In the genomic region with DNA sequence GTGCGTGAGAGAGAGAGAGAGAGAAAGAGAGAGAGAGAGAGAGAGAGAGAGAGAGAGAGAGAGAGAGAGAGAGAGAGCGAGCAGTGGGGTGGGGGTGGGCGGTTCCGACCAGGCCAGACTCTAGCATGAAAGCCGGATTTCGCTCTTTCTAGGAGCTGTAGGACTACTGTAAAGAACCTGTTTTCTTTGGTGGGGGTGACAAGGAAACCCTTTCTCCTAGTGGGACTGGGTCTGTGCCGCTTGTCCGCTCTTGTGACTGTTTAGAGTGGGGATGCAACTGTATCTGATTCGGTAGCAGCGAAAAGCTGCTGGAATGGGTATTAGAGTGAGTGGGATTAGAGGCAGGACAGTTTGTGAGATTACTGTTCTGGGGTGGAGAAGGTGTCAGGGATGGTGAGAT, we compare ENCODE assay signal across 8 mouse cellular contexts. TPM values are rescaled to one million over a fixed set of nuclear protein-coding genes. Genes with fewer than 3 reads are reported as not detected.
DNase-seq lines count a peak whose midpoint lies in the region; ATAC-seq and TF ChIP-seq lines count a peak whose summit lies in the region.

No protein-coding gene starts in this region.

- H3K4me2 ChIP-seq in hindbrain, embryonic 12.5 days (replicated peaks) = peak overlapping the region; percentile 92

- H3K27me3 ChIP-seq in ES-Bruce4 (ENCODE audit: control insufficient read depth, insufficient read depth, low read length, poor library complexity, severe bottlenecking) = no peaks in the 10 kb centered on the region
- peaks cover 4% of the 10 kb centered on the region; the same call in 1 of the 2 replicates for H3K27me3 ChIP-seq in hindbrain, embryonic 12.5 days
- H3K27me3 ChIP-seq in midbrain, embryonic 10.5 days (ENCODE audit: low read depth, poor library complexity, severe bottlenecking) = peaks cover 41% of the 10 kb centered on the region

- no peaks in the 10 kb centered on the region for H3K4me1 ChIP-seq in ES-Bruce4 (ENCODE audit: control insufficient read depth, insufficient read depth, low read length)
- peaks cover 20% of the 10 kb centered on the region for H3K4me1 ChIP-seq in hindbrain, embryonic 12.5 days
- peaks cover 59% of the 10 kb centered on the region for H3K4me1 ChIP-seq in midbrain, embryonic 10.5 days

- no peak for TF ChIP-seq POLR2A in ES-Bruce4 (IDR thresholded peaks at IDR 0.05; ENCODE audit: insufficient read depth, low read length)

- DNase-seq in heart, adult 11 months = peak; percentile 67
- no peak for DNase-seq in heart, adult 8-10 months (ENCODE audit: low spot score)
- DNase-seq in midbrain, embryonic 10.5 days (ENCODE audit: low spot score) = no peak
- DNase-seq in cerebellum, adult 11 months = no peak
- DNase-seq in Muller cell, postnatal 12 days (ENCODE audit: inconsistent ontology term) = no peak

- TF ChIP-seq CTCF in ES-Bruce4 (IDR thresholded peaks at IDR 0.05; ENCODE audit: low read depth, low read length) = no peak

- peaks cover 6% of the 10 kb centered on the region for H3K9me3 ChIP-seq in ES-Bruce4 (replicated peaks; ENCODE audit: control insufficient read depth, insufficient read depth, low read length, poor library complexity, severe bottlenecking)
- no peaks in the 10 kb centered on the region for H3K9me3 ChIP-seq in hindbrain, embryonic 12.5 days (replicated peaks)
- H3K9me3 ChIP-seq in midbrain, embryonic 10.5 days (replicated peaks) = no peaks in the 10 kb centered on the region

- H3K36me3 ChIP-seq in ES-Bruce4 (ENCODE audit: control insufficient read depth, insufficient read depth, low read length, poor library complexity, severe bottlenecking) = no peaks in the 10 kb centered on the region
- H3K36me3 ChIP-seq in hindbrain, embryonic 12.5 days = no peaks in the 10 kb centered on the region
- H3K36me3 ChIP-seq in midbrain, embryonic 10.5 days = no peaks in the 10 kb centered on the region

- ATAC-seq in hindbrain, embryonic 12.5 days (ENCODE audit: low FRiP score) = no peak
- ATAC-seq in megakaryocyte, adult 5-6 weeks (ENCODE audit: poor library complexity, severe bottlenecking) = no peak

- H3K4me3 ChIP-seq in ES-Bruce4 (ENCODE audit: low read depth, low read length) = peak overlapping the region; percentile 78
- peak overlapping the region; percentile 73 for H3K4me3 ChIP-seq in hindbrain, embryonic 12.5 days
- H3K4me3 ChIP-seq in midbrain, embryonic 10.5 days = peak overlapping the region; percentile 87

- no peak for TF ChIP-seq EP300 in ES-Bruce4 (IDR thresholded peaks at IDR 0.05; ENCODE audit: insufficient read depth, low read depth, low read length)

- peak overlapping the region; percentile 92 for H3K9ac ChIP-seq in ES-Bruce4 (ENCODE audit: low read depth, poor library complexity, severe bottlenecking)
- peak overlapping the region; percentile 89 for H3K9ac ChIP-seq in hindbrain, embryonic 12.5 days

- WGBS in hindbrain, embryonic 12.5 days = 7% methylated on average over 9 of the region's 10 CpGs
- WGBS in midbrain, embryonic 10.5 days = 3% methylated on average over 9 of the region's 10 CpGs

- H3K27ac ChIP-seq in ES-Bruce4 (ENCODE audit: insufficient read depth, low read length) = peak overlapping the region; percentile 86
- H3K27ac ChIP-seq in hindbrain, embryonic 12.5 days = no peak overlapping the region
- peak overlapping the region; percentile 95 for H3K27ac ChIP-seq in midbrain, embryonic 10.5 days (replicated peaks)

RNA-seq across cellular contexts. Expression of a gene that starts 42.7 kb away (rescaled TPM):
- 1 to 10 TPM in 2 of 4 experiments, under 1 TPM in 2; 0.34 to 1.4 (median 1.00) TPM for total RNA-seq in heart, adult 8-10 months (2022)
- polyA plus RNA-seq in ES-Bruce4 (2011; ENCODE audit: insufficient read depth, insufficient read length, low read depth, missing spikeins) = 4.6 and 4.8 TPM in 2 replicates
- 38.5 and 43.1 TPM in 2 replicates for polyA plus RNA-seq in hindbrain, embryonic 12.5 days (2016; fragmentation: Nextera tagmentation; extraction: Ambion mirVana)
- polyA plus RNA-seq in midbrain, embryonic 10.5 days (2016; fragmentation: Nextera tagmentation; extraction: Ambion mirVana) = 26.5 and 27.4 TPM in 2 replicates
- total RNA-seq in megakaryocyte, adult 5-6 weeks (2015) = not detected in 2 replicates
- total RNA-seq in megakaryocyte, adult 5-6 weeks (2017) = under 0.01 TPM in 1 of 2 replicates, not detected in the other
